Mouse (Mus musculus) heart, embryonic 12.5 days (tissue): ENCODE data around the gene Vav3. TPM values are rescaled to one million over a fixed set of nuclear protein-coding genes. Genes with fewer than 3 reads are reported as not detected.
A peak's percentile ranks its signal among the peaks of the same experiment; 100 is the strongest.

Experiments used
- ATAC-seq: fragments of 200-750 bp; cut with Nextera tagmentation; 2 replicates; pipeline ENCODE4 v1.8.0; 2017; ENCODE audit warnings: moderate TSS enrichment, moderate library complexity; ENCODE audit not compliant: insufficient number of reproducible peaks, low FRiP score
- H3K27ac ChIP-seq: fragments of 300-500 bp; sonication (generic); 2 replicates; pipeline ENCODE4 v1.5.1; 2016; ENCODE audit warnings: mild to moderate bottlenecking, moderate library complexity; ENCODE audit not compliant: poor library complexity, severe bottlenecking
- H3K27me3 ChIP-seq: fragments of 300-500 bp; sonication (generic); replicated peaks from 2 replicates; pipeline ENCODE4 v1.6.1; 2016; ENCODE audit warnings: mild to moderate bottlenecking, moderate library complexity
- H3K36me3 ChIP-seq: fragments of 300-500 bp; sonication (generic); 2 replicates; pipeline ENCODE4 v1.6.1; 2016; ENCODE audit warnings: mild to moderate bottlenecking, moderate library complexity
- H3K4me1 ChIP-seq: fragments of 300-500 bp; sonication (generic); replicated peaks from 2 replicates; pipeline ENCODE4 v1.6.1; 2016; ENCODE audit warnings: mild to moderate bottlenecking
- H3K4me2 ChIP-seq: fragments of 300-500 bp; sonication (generic); 2 replicates; pipeline ENCODE4 v1.6.1; 2016; ENCODE audit warnings: mild to moderate bottlenecking, moderate library complexity
- H3K4me3 ChIP-seq: fragments of 300-500 bp; sonication (generic); 2 replicates; pipeline ENCODE4 v1.5.1; 2016; ENCODE audit warnings: mild to moderate bottlenecking
- H3K9ac ChIP-seq: fragments of 300-500 bp; sonication (generic); 2 replicates; pipeline ENCODE4 v1.6.1; 2016; ENCODE audit warnings: mild to moderate bottlenecking, moderate library complexity
- H3K9me3 ChIP-seq: fragments of 300-500 bp; sonication (generic); replicated peaks from 2 replicates; pipeline ENCODE4 v1.6.1; 2016; ENCODE audit warnings: mild to moderate bottlenecking, moderate library complexity
- WGBS: fragments of 180-500 bp; shearing (Covaris S2); methylation state at CpG from one replicate; pipeline ENCODE4 v1.1.7; 2016; 5-methylcytosine and 5-hydroxymethylcytosine counted together
- polyA plus RNA-seq: library from polyadenylated mRNA; unstranded; fragments of >200 nt; fragmentation: Nextera tagmentation; extraction: Ambion mirVana; gene quantifications from 2 replicates; pipeline ENCODE4 v1.2.1, GENCODE M21; 2016

Vav3 gene
- polyA plus RNA-seq, 1 experiment from 2014 or later: 9.9 TPM

DNA sequence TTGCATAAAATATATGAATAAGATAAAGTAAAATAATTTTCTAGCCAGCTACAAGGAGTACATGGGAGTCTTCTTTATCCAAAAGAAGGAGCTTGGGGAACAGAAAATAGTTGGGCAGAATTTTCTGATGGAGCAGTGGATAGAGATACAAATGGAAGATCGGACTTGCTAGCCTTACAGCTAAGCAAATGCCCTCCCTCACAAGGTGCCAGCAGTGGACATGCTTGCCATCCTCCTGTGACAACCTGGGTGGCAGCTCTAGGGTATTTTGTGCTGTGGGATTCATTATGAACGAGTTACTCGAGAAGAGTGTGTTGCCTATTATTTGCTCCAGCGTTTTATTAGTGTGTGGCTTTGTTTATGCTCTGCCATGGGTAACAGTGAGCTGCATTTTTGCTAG lies 37.8 kb downstream of the Vav3 start:
- H3K27ac ChIP-seq: no peak overlapping the region
- peaks cover 3% of the 10 kb centered on the region; the same call in 1 of the 2 replicates for H3K4me1 ChIP-seq
- WGBS: 78% methylated on average over 4 of the region's 4 CpGs
- H3K4me2 ChIP-seq: no peak overlapping the region
- ATAC-seq: 0 out of 2 replicates have a peak, but pooled peaks have one; percentile 11
- H3K36me3 ChIP-seq: no peaks in the 10 kb centered on the region
- H3K9ac ChIP-seq: no peak overlapping the region
- H3K4me3 ChIP-seq: no peak overlapping the region
- no peaks in the 10 kb centered on the region for H3K27me3 ChIP-seq
- no peaks in the 10 kb centered on the region for H3K9me3 ChIP-seq

GRCm38 (mm10) chr3:109378684-109379083 lies 38.2 kb downstream of the Vav3 start:
- Histone ChIP-seq H3K27me3 (no peaks in the 10 kb centered on the region), H3K4me2 (no peak overlapping the region), H3K27ac (no peak overlapping the region), H3K9ac (no peak overlapping the region), H3K4me3 (no peak overlapping the region), H3K4me1 (peaks cover 3% of the 10 kb centered on the region; the same call in 1 of the 2 replicates), H3K9me3 (no peaks in the 10 kb centered on the region), H3K36me3 (no peaks in the 10 kb centered on the region)
- 58% methylated on average over 6 of the region's 6 CpGs for WGBS
- peak; percentile 95 for ATAC-seq

DNA sequence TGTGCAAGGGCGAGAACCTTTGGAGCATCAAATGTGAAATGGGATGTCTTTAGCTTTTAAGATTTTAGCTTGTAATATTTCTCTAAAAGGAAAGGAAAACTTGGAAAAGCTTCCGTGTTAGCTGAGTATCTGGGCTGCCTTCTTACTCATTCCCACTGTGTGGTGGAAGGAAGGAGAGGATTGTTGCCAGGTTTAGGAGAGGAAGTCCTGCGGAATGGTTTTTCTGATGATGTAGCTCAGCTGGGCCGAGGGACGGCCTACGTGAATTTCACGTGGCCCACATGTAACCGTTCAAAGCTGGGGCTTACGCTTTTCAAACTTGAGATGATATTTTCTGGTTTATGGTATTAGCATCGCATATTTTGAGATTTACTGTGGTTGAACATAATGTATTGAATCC lies 48.3 kb downstream of the Vav3 start:
- no peaks in the 10 kb centered on the region for H3K27me3 ChIP-seq
- H3K4me1 ChIP-seq: no peaks in the 10 kb centered on the region
- H3K9me3 ChIP-seq: no peaks in the 10 kb centered on the region
- no peak overlapping the region for H3K4me2 ChIP-seq
- no peaks in the 10 kb centered on the region for H3K36me3 ChIP-seq
- no peak overlapping the region for H3K4me3 ChIP-seq
- ATAC-seq: no peak
- H3K27ac ChIP-seq: no peak overlapping the region
- no peak overlapping the region for H3K9ac ChIP-seq
- 83% methylated on average over 10 of the region's 10 CpGs for WGBS

GRCm38 (mm10) chr3:109401527-109401926 lies 61.1 kb downstream of the Vav3 start:
- no peaks in the 10 kb centered on the region for H3K9me3 ChIP-seq
- WGBS: 80% methylated on average over 5 of the region's 5 CpGs
- H3K27ac ChIP-seq: no peak overlapping the region
- H3K9ac ChIP-seq: no peak overlapping the region
- H3K4me1 ChIP-seq: no peaks in the 10 kb centered on the region
- no peak overlapping the region for H3K4me2 ChIP-seq
- no peaks in the 10 kb centered on the region for H3K36me3 ChIP-seq
- no peaks in the 10 kb centered on the region for H3K27me3 ChIP-seq
- H3K4me3 ChIP-seq: no peak overlapping the region
- ATAC-seq: no peak

DNA sequence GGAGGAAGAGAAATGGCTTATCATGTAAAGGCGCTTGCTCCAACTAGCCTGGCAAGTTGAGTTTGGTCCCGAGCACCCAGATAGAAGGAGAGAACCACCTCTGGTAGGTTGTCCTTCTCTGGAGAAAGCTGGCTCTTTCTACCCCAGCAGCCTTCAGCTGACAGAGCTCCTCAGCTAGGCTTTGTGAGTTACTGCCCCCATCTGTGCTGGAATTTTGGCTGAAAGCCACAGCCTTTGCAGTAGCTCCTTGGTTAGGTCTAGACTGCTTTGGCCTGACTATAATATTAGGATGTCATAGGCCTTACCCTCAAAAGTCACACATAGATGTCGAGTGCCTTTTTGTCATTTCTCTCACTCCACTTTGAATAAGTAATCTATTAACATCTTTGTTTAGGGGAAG lies 70.8 kb downstream of the Vav3 start:
- ATAC-seq: no peak
- Histone ChIP-seq H3K9ac (no peak overlapping the region), H3K36me3 (no peaks in the 10 kb centered on the region), H3K4me3 (no peak overlapping the region), H3K27ac (no peak overlapping the region), H3K9me3 (no peaks in the 10 kb centered on the region), H3K4me2 (no peak overlapping the region), H3K4me1 (peaks cover 9% of the 10 kb centered on the region), H3K27me3 (no peaks in the 10 kb centered on the region)
- WGBS: 82% methylated on average over 3 of the region's 3 CpGs

GRCm38 (mm10) chr3:109420403-109420802 lies 80.0 kb downstream of the Vav3 start:
- H3K4me3 ChIP-seq: no peak overlapping the region
- no peaks in the 10 kb centered on the region for H3K36me3 ChIP-seq
- H3K27ac ChIP-seq: no peak overlapping the region
- H3K27me3 ChIP-seq: no peaks in the 10 kb centered on the region
- ATAC-seq: no peak
- no peaks in the 10 kb centered on the region for H3K9me3 ChIP-seq
- no peak overlapping the region for H3K4me2 ChIP-seq
- H3K9ac ChIP-seq: no peak overlapping the region
- WGBS: 78% methylated on average over 3 of the region's 3 CpGs
- no peaks in the 10 kb centered on the region for H3K4me1 ChIP-seq

- Histone ChIP-seq H3K9me3 (no peaks in the 10 kb centered on the region), H3K27me3 (no peaks in the 10 kb centered on the region), H3K4me3 (no peak overlapping the region), H3K36me3 (no peaks in the 10 kb centered on the region), H3K27ac (no peak overlapping the region), H3K4me2 (no peak overlapping the region), H3K4me1 (no peaks in the 10 kb centered on the region), H3K9ac (no peak overlapping the region)
- no peak for ATAC-seq
- WGBS: 65% methylated on average over 3 of the region's 3 CpGs
Measured at GRCm38 (mm10) chr3:109421019-109421418, 80.6 kb downstream of the Vav3 start.

DNA sequence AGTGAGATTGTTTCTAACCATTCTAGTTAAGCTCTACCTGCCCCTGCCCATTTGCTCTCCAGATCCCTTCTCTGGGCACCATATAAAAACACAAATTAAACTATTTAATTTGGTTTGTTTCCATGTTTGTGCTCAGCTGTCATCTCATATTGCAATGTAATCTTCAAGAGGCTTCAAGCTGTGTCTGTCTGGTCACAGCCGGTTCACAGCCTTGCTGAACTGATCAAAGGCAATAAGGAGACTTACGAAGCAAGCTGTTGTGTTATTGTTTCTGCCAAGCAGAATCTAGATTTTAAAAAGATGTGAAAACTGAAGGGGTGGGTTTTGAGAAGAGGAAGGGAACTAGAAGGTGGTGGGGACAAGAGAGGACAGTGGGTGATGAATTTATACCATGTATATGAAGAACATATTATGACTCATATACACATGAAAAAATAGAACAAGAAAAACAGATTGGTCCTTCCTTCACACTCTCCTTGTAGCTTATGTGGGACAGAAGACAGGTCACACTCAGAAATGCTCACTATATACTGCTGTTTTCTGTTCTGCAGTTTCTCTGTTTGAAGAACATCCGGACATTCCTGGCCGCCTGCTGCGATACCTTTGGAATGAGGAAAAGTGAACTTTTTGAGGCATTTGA lies 83.1 kb downstream of the Vav3 start:
- no peaks in the 10 kb centered on the region for H3K4me1 ChIP-seq
- H3K36me3 ChIP-seq: no peaks in the 10 kb centered on the region
- H3K27ac ChIP-seq: no peak overlapping the region
- H3K9me3 ChIP-seq: no peaks in the 10 kb centered on the region
- no peak overlapping the region for H3K9ac ChIP-seq
- no peak for ATAC-seq
- no peak overlapping the region for H3K4me3 ChIP-seq
- no peak overlapping the region for H3K4me2 ChIP-seq
- H3K27me3 ChIP-seq: no peaks in the 10 kb centered on the region
- WGBS: 91% methylated on average over 5 of the region's 5 CpGs

DNA sequence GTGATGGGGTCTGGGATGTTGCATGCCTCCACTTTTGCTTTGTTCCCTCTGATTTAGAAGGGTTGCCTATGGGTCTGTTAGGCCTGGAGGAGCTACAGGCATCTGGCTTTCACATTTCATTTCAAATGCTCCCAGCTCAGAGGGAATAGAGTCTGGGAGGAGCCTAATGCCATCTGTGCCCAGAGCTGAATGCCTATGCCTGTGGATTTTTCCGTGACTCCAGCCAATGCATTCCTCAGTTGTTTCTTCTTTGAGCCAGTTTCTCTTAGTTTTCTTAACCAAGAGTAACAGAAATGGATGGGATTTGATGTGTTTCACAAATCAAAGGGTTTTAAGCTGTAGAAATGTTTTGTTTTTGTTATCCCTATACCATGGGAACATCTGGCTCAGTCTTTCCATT lies 90.8 kb downstream of the Vav3 start:
- no peak for ATAC-seq
- H3K9ac ChIP-seq: no peak overlapping the region
- H3K27ac ChIP-seq: no peak overlapping the region
- H3K4me2 ChIP-seq: no peak overlapping the region
- H3K27me3 ChIP-seq: no peaks in the 10 kb centered on the region
- no peaks in the 10 kb centered on the region for H3K36me3 ChIP-seq
- H3K4me3 ChIP-seq: no peak overlapping the region
- 52% methylated on average over 1 of the region's 1 CpGs for WGBS
- no peaks in the 10 kb centered on the region for H3K4me1 ChIP-seq
- no peaks in the 10 kb centered on the region for H3K9me3 ChIP-seq

DNA sequence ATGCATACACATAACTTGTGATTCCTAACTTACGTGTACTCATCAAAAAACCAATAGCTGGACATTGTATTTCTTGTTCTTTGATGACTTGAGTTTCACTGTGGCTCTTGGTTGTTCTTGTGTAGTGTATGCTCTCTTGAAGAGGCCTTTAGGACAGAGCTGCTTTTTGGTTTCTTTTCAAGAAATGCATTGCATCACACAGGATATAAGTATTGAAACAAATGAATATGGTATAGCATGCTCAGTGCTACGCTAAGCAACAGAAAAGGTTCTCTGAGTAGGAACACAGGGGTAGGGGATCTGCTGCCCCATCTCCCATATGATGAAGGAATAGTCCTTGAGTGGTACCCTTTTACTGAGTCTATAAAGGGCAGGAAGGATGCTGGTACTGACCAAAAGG lies 98.1 kb downstream of the Vav3 start:
- WGBS: 83% methylated on average over 2 of the region's 2 CpGs
- Histone ChIP-seq H3K27ac (no peak overlapping the region), H3K9ac (no peak overlapping the region), H3K36me3 (no peaks in the 10 kb centered on the region), H3K27me3 (no peaks in the 10 kb centered on the region), H3K4me2 (no peak overlapping the region), H3K4me3 (no peak overlapping the region), H3K4me1 (no peaks in the 10 kb centered on the region), H3K9me3 (no peaks in the 10 kb centered on the region)
- ATAC-seq: no peak

- Histone ChIP-seq H3K36me3 (no peaks in the 10 kb centered on the region), H3K9me3 (no peaks in the 10 kb centered on the region), H3K4me2 (no peak overlapping the region), H3K27ac (no peak overlapping the region), H3K27me3 (no peaks in the 10 kb centered on the region), H3K9ac (no peak overlapping the region), H3K4me1 (no peaks in the 10 kb centered on the region), H3K4me3 (no peak overlapping the region)
- WGBS: 70% methylated on average over 8 of the region's 8 CpGs
- ATAC-seq: no peak
Measured at GRCm38 (mm10) chr3:109439253-109439652, 98.8 kb downstream of the Vav3 start.

- Histone ChIP-seq H3K27me3 (no peaks in the 10 kb centered on the region), H3K4me3 (no peak overlapping the region), H3K4me1 (no peaks in the 10 kb centered on the region), H3K9ac (no peak overlapping the region), H3K27ac (no peak overlapping the region), H3K4me2 (no peak overlapping the region), H3K36me3 (no peaks in the 10 kb centered on the region), H3K9me3 (no peaks in the 10 kb centered on the region)
- 83% methylated on average over 6 of the region's 6 CpGs for WGBS
- no peak for ATAC-seq
Measured at GRCm38 (mm10) chr3:109440001-109440400, 99.5 kb downstream of the Vav3 start.
